Mouse (Mus musculus) yolk sac, embryonic 10.5 days (tissue): ENCODE results near the gene Bcor.

Experiments used
- DNase-seq: peaks from one replicate; pipeline ENCODE4 v3.0.0-alpha.2; 2017; ENCODE audit warnings: low spot score

Bcor gene

DNA sequence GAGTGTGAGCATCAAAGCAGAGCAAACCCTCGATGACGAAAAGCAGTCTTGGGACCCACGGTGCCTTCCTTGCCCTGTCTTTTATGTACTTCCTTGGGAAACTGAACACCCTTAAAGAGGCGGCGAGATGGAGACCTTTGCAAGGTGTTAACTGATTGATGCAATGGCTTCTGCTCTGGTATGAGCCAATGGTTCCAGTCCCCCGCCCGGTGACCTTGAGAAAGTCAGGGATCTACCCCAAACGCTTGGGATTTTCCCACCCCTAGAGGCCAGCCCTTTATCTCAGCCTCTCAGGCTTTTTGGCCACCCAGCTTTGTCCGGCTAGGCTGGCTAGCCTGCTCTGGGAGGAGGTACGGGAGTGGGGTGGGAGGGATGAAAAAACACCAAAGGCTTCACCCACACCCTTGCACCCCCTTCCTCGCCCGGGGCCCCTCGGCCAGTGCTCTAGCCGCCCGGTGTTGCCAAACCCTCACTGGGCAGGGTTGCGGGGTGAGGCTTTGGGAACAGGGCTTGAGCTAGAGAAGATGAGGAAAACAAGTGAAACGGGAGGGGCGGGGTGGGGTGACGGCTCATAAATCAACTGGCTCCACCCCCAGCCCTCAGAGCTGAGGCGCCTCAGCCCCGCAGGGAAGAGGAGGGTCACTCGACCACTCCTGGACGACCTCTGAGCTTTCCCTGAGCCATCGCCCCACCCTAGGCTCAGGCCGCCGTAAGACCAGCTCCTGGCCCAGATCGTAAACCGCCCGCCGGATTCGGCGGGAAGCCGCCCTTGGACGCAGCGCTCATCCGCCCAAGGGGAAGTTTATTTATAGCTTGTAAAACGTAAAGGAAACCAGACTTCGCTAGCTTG lies 154.7 kb downstream of the Bcor start:
- DNase-seq: peak; percentile 75

DNA sequence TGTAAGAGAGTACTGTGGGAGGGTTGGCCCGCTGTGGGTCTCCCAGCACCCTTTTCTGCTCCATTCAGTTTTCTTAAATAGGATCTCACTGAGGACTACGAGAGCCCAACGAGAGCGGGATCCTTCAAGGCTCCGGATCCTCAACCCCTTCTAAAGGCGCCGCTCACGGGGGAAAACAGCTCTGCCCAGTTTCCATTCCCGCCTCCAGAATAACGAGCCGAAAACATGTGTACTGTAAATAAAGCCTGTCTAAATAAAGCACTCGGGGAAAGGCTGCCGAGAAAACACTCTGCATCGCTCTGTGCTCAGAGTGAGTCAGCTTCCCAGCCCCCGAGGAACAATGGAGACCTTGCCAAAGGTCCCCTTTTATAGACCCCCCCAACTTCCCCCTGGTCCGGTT lies 155.7 kb downstream of the Bcor start:
- no peak for DNase-seq

DNA sequence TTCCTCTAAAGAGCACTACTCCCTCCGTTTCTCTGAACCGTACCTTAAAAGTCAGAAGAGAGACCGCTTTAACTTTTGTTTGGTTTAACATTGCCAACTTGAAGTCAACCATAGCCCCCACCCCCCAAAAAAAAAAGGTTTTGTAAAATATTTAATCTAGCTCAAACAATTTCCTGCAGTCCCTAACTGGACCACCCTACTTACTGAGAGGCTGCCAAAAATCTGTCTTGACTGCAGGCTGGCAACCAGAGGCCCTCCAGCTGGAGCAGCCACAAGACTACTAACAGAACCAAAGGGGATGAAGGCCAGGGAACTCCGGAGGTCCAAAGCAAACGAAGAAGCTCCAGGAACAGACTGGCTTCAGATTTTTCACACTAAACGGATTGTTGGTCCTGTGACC lies 156.2 kb downstream of the Bcor start:
- no peak for DNase-seq

DNA sequence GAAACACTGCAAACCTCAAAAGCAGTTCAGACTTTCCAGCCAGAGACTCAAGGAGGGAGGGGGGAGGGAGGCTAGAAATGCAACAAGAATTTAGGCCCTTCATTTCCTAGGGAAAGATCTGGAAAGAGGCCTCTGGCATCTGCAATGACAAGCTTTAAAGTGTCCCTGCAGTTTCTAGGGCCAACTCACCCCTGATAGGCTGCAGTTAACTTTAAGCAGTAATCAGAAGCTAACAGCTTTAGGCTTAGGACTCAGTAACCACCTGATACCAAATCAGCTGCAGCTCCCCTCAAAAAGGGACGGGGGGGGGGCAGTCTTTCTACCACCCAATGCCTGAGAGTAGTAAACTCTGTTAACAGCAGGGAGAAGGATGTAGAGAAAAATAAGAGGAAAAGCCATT lies 156.6 kb downstream of the Bcor start:
- DNase-seq: no peak

DNA sequence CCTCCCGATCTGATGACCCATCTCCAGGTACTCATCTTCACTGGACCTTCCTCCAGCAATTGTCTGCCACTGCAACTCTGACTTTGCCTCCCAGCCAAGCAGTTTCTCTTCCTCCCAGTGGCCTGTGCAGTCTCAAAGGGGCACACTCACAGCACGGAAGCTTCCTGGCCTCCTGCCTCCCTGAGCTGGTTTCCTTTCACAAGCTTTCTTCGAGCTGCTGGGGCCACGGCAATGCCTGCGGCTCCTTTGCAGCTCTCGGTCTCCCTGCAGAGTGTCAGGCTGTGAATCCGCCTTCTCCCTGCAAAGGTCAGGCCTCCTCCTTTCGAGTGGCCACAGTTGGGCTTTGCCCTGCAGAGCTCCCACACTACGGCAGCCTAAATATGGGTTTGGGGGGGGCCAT lies 157.0 kb downstream of the Bcor start:
- DNase-seq: no peak

DNA sequence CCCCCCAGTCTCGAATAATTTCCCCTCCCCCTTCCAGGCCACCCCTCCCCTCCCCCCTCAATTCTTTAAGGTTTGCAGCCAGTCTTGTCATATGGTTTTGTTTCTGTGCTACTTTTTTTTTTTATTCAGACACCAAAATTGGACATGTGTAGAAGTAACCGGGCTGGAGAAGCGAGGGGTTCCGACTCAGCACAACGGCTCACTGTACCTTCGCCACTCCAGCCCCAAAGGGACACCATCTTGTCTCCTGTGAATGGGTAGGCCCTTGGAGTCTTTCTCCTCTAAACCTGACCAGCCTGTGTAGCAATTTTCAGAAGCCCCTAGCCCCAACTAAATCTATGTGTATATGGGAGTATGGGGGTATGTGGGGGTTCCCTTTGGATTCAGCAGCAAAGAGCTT lies 157.6 kb downstream of the Bcor start:
- no peak for DNase-seq

DNA sequence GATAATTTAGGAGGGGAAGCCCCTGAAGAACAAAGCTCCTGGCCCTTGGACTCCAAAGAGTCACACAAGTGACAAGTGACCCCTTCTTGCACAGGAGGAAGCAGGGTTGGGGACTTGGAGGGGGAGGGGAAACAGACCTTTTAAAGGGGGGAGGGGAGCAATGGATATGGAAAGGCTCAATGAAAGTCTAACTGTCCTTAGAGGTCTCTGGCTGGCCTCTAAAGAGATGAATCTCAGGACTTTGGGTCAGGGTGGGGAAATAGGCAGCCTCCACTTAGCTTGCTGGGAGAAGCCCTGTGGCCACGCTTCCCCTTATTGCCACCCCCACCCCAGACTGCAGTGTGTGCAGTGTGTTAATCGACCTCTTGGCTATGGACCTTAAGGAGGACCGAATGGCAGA lies 158.2 kb downstream of the Bcor start:
- no peak for DNase-seq

DNA sequence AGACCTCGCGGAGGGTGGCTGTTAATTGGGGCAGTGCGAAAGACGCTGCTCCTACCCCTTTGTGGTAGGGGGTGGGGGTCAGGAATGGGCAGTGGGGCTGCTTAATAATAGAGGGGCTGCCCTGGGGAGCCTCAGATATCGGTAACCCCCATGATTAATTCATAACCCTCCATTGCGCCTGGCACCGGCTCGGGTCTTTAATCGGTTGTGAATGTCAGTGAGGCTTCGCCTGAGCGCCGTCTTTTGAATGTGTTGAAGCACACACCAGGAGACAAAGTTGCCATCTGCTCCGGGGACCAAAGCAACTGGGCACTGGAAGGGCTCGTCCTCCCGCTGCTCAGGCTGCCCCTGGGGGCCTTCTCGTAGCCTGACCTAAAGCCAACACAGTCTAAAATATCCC lies 158.8 kb downstream of the Bcor start:
- DNase-seq: no peak

DNA sequence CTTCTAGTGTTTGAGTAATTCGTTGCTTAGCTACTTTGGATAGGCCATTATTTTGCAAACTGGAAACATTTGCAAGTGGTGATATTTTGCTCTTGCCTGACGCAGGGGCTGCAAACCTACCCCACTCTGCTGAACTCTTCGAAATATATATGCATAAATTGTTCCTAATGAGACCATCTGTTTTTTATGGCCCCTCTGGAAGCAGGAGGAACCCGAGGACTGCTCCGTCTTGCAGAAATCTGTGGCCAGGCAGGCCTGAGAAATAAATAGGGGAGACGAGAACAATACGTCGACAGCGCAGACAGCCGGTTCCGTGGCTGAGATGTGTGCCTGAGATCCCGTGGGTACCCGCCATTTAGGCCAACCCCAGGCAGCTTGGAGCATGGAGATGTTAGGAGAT lies 159.5 kb downstream of the Bcor start:
- DNase-seq: no peak

DNA sequence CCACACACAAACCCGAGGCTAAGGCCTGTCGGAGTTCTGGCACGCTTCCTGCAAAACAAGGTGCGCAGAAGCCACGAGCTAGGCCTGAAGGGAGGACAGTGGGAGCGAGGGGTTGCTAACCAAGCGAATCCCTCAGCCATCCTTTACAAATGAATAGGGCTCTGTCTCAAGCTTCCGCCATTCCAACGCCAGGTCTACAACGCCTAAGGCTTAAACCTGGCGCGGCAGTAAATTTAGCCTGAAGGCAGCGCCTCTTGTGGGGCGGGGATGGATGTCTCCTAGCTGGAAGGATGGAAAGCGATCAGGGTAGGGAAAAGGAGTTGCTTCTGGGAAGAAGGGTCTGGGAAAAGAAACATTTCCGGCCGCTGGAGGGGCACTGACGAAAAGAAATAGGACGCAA lies 160.2 kb downstream of the Bcor start:
- DNase-seq: no peak

DNA sequence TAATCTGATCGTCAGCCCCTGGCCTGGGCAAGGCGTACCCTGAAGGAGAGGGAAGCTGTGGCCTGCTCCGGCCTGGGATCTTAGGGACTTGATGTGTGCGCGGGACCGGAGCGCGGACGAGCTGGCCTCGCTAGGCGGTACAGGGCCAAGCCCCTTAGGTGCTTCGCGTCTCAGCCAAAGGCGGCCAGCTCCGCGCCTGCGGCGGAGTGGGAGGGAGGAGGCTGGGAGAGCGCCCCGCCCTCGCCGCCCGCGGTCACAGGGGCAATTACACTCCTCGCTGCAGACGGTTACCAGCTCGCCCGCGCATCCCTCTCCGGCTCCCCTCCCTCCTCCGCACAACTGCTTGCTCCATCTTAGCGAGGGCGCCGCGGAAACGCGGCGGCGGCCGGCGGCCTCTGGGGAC lies 161.2 kb downstream of the Bcor start:
- DNase-seq: peak; percentile 73

DNA sequence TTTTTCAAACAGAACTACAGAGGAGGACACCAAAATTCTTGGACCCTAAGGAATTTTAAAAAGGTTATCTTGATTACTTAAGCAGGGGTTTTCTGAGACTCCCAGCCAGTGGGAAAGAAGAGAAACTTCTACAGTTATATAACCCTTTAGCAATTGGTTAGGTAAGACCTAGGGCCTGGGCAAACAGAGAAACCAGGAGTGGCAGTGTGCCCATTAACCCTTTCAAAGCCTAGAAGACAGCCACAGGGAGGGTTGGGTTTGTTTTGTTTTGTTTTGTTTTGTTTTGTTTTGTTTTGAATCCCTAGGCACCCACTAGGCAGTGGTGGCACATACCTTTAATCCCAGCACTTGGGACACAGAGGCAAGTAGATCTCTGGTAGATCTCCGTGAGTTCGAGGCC lies 163.3 kb downstream of the Bcor start:
- DNase-seq: no peak

DNA sequence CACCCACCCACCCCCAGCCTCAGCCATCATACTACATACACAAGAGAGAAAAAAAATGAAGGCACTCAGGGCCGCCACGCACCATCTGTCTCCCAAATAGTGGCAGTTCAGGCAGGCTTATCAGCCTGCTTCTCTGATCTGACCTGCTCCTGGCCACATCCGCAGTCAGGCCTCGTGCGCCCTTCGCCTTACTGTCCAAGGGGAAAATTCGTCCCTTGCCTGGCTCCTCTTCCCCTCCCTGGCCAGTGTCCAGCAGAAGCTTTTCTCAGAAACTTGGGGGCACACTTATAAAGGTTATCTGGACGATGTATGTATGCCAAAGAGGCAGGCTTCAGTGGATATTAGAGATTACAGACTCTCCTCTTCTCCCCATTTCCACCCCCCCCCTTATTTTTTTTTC lies 163.7 kb downstream of the Bcor start:
- no peak for DNase-seq

DNA sequence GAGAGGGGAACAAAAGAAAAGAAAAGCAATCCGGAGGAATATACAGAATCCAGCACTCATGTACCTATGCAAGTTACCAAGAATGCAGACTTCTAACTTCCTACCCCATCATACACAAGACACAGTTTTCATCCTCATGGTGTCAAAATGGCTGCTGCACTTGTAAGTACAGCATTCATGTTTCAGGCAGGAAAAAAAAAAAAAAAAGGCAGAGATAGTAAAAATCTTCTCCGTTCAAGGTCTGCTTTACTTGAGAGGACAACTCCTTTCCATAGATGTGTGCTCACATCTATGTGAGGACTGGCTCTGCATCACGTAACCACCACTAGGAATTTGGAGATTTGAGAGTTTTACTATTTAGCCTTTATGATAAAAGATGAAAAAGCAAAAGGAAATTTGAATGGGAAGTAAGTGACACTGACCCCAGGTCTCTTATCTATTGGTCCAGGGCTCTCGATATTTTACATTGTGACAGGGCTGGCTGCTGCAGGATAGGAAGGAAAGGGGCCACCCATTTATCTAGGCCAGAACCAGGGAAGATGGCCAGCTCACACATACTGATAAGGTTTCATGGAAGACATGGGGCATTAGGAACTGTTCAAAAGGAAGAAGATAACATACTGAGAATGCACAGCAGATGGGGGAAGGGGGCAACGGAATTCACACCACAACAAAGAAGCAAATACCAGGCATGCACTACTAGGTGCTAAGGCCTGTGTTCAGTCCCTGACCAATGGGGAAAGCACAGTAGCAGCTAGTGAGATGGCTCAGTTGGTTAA lies 166.3 kb downstream of the Bcor start:
- DNase-seq: no peak

DNA sequence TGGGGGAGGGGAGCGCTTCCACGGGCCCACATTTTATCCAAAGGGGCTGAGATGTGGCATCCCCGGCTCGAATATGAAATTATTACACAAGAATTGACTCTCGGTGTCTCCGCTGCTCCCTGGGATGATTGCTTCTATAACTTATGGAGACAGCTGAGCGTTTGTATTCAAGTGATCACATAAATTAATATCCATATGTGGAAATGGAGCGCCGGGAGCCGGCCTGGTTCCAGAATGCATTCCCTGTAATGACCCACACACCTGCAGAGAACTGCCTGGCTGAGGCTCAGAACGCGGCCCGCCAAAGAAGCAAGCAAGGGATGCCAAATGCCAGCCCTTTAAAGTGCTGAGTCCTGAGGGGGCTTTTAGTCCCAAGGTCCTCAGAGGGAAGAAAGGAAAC lies 170.7 kb downstream of the Bcor start:
- no peak for DNase-seq

DNA sequence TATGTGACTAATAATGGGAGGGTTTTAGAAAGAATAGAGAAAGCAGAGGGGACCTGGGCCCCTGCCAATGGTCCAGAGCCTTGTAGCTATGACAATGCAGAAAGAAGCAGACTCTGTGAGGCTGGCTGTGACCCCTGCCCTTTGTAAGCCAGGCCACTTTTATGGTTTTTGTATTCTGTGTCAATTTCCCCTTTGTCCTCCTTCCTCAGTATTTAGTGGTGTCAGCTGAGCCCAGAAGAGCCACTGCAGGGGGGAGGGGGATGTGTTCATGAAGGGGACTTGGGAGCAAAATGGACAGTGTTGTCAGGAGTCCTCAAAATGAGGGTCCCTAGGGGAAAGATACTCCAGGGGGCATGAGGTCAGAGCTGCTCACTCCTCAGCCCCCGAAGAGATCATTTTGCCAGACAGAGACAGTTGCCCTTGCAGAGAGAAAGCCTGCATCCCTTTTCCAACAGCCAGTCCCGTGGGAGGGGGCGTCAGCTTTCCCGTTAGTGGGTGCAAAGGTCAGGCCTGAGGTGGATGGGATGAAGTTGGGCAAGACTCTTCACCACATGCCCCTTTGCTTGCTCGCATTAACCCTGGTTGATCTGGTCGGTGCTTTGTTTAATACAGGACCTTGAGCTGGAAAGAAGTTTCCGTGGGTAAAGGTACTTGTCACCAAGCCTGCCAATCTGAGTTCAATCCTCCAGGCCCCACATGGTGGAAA lies 171.8 kb downstream of the Bcor start:
- DNase-seq: no peak

DNA sequence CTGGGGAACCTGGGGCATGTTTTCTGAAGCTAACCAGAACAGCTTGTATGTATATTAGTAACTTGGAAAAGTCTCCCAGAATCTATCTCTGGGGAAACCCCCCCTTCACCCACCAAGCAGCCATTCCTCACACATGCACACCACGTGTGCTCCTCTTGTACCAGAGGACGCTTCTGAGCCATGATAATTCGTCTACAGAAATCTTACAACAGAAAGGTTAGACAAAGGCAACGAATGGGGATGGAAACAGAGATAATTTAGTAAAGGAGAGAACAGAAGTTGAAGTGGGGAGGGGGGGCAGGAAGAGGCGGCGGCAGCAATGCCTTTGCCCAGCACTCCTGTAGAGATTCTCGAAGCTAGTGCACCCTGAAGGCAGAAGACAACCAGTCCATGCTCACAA lies 172.6 kb downstream of the Bcor start:
- DNase-seq: no peak
